Mouse (Mus musculus) embryonic facial prominence, embryonic 15.5 days (tissue): ENCODE data around the gene Ints7. TPM values are rescaled to one million over a fixed set of nuclear protein-coding genes. Genes with fewer than 3 reads are reported as not detected.

Experiments
- ATAC-seq: fragments of 200-750 bp; cut with Nextera tagmentation; 2 replicates; pipeline ENCODE4 v1.8.0; 2017; ENCODE audit warnings: low read depth, moderate TSS enrichment; ENCODE audit not compliant: insufficient number of reproducible peaks, low FRiP score, low TSS enrichment
- H3K27ac ChIP-seq: fragments of 300-500 bp; sonication (generic); replicated peaks from 2 replicates; pipeline ENCODE4 v1.5.1; 2015; ENCODE audit warnings: mild to moderate bottlenecking, inconsistent platforms
- H3K27me3 ChIP-seq: fragments of 300-500 bp; sonication (generic); 2 replicates; pipeline ENCODE4 v1.6.1; 2015; ENCODE audit warnings: inconsistent platforms
- H3K36me3 ChIP-seq: fragments of 300-500 bp; sonication (generic); 2 replicates; pipeline ENCODE4 v1.6.1; 2015; ENCODE audit warnings: mild to moderate bottlenecking, inconsistent platforms
- H3K4me1 ChIP-seq: fragments of 300-500 bp; sonication (generic); 2 replicates; pipeline ENCODE4 v1.6.1; 2015; ENCODE audit warnings: inconsistent platforms
- H3K4me2 ChIP-seq: fragments of 300-500 bp; sonication (generic); replicated peaks from 2 replicates; pipeline ENCODE4 v1.6.1; 2015; ENCODE audit warnings: mild to moderate bottlenecking, inconsistent platforms
- H3K4me3 ChIP-seq: fragments of 300-500 bp; sonication (generic); replicated peaks from 2 replicates; pipeline ENCODE4 v1.5.1; 2015; ENCODE audit warnings: mild to moderate bottlenecking, inconsistent platforms
- H3K9ac ChIP-seq: fragments of 300-500 bp; sonication (generic); 2 replicates; pipeline ENCODE4 v1.6.1; 2015; ENCODE audit warnings: inconsistent platforms
- H3K9me3 ChIP-seq: fragments of 300-500 bp; sonication (generic); replicated peaks from 2 replicates; pipeline ENCODE4 v1.6.1; 2016; ENCODE audit warnings: inconsistent platforms
- WGBS: fragments of 180-500 bp; shearing (Covaris S2); methylation state at CpG from one replicate; pipeline ENCODE4 v1.1.7; 2015; 5-methylcytosine and 5-hydroxymethylcytosine counted together
- polyA plus RNA-seq: library from polyadenylated mRNA; unstranded; fragments of >200 nt; fragmentation: Nextera tagmentation; extraction: Ambion mirVana; gene quantifications from 2 replicates; pipeline ENCODE4 v1.2.1, GENCODE M21; 2015

Gene Ints7
- polyA plus RNA-seq, 1 experiment from 2014 or later: 47.7 TPM

GRCm38 (mm10) chr1:191612877-191613276 is 37.4 kb downstream of the Ints7 start:
- H3K4me1 ChIP-seq: no peaks in the 10 kb centered on the region
- no peak overlapping the region for H3K4me2 ChIP-seq
- no peak overlapping the region for H3K27ac ChIP-seq
- no peaks in the 10 kb centered on the region for H3K27me3 ChIP-seq
- H3K4me3 ChIP-seq: no peak overlapping the region
- no peak for ATAC-seq
- peaks cover 92% of the 10 kb centered on the region for H3K36me3 ChIP-seq
- no peaks in the 10 kb centered on the region for H3K9me3 ChIP-seq
- H3K9ac ChIP-seq: no peak overlapping the region
- 94% methylated on average over 16 of the region's 16 CpGs for WGBS

- no peaks in the 10 kb centered on the region for H3K27me3 ChIP-seq
- no peak for ATAC-seq
- H3K27ac ChIP-seq: no peak overlapping the region
- H3K9ac ChIP-seq: no peak overlapping the region
- WGBS: 92% methylated on average over 8 of the region's 8 CpGs
- H3K4me2 ChIP-seq: no peak overlapping the region
- no peak overlapping the region for H3K4me3 ChIP-seq
- H3K36me3 ChIP-seq: peaks cover 94% of the 10 kb centered on the region
- H3K9me3 ChIP-seq: no peaks in the 10 kb centered on the region
- H3K4me1 ChIP-seq: no peaks in the 10 kb centered on the region
Observed at GRCm38 (mm10) chr1:191616245-191616644, 40.8 kb downstream of the Ints7 start.

GRCm38 (mm10) chr1:191617589-191617988 is 42.2 kb downstream of the Ints7 start:
- no peak for ATAC-seq
- 88% methylated on average over 3 of the region's 3 CpGs for WGBS
- Histone ChIP-seq H3K9ac (no peak overlapping the region), H3K27ac (no peak overlapping the region), H3K36me3 (peaks cover 97% of the 10 kb centered on the region), H3K4me3 (no peak overlapping the region), H3K27me3 (no peaks in the 10 kb centered on the region), H3K9me3 (no peaks in the 10 kb centered on the region), H3K4me2 (no peak overlapping the region), H3K4me1 (no peaks in the 10 kb centered on the region)

GRCm38 (mm10) chr1:191618067-191618766 is 42.8 kb downstream of the Ints7 start:
- Histone ChIP-seq H3K9me3 (no peaks in the 10 kb centered on the region), H3K9ac (no peak overlapping the region), H3K4me2 (no peak overlapping the region), H3K27ac (no peak overlapping the region), H3K36me3 (peaks cover 94% of the 10 kb centered on the region), H3K4me3 (no peak overlapping the region), H3K27me3 (no peaks in the 10 kb centered on the region), H3K4me1 (no peaks in the 10 kb centered on the region)
- ATAC-seq: no peak
- whole genome bisulfite sequencing: 92% methylated on average over 12 of the region's 12 CpGs

GRCm38 (mm10) chr1:191621096-191621495 is 45.7 kb downstream of the Ints7 start:
- Histone ChIP-seq H3K4me2 (no peak overlapping the region), H3K9ac (no peak overlapping the region), H3K9me3 (no peaks in the 10 kb centered on the region), H3K4me3 (no peak overlapping the region), H3K36me3 (peaks cover 68% of the 10 kb centered on the region), H3K27me3 (no peaks in the 10 kb centered on the region), H3K4me1 (no peaks in the 10 kb centered on the region), H3K27ac (no peak overlapping the region)
- no peak for ATAC-seq
- WGBS: 94% methylated on average over 8 of the region's 8 CpGs

GRCm38 (mm10) chr1:191622801-191623200 is 47.4 kb downstream of the Ints7 start:
- Histone ChIP-seq H3K27ac (no peak overlapping the region), H3K9ac (no peak overlapping the region), H3K27me3 (no peaks in the 10 kb centered on the region), H3K4me1 (no peaks in the 10 kb centered on the region), H3K9me3 (no peaks in the 10 kb centered on the region), H3K36me3 (peaks cover 51% of the 10 kb centered on the region), H3K4me3 (no peak overlapping the region), H3K4me2 (no peak overlapping the region)
- 92% methylated on average over 8 of the region's 8 CpGs for WGBS
- ATAC-seq: no peak

GRCm38 (mm10) chr1:191624492-191624891 is 49.1 kb downstream of the Ints7 start:
- no peaks in the 10 kb centered on the region for H3K4me1 ChIP-seq
- no peak overlapping the region for H3K4me3 ChIP-seq
- WGBS: 70% methylated on average over 6 of the region's 6 CpGs

GRCm38 (mm10) chr1:191625026-191625425 is 49.6 kb downstream of the Ints7 start:
- Histone ChIP-seq H3K36me3 (peaks cover 29% of the 10 kb centered on the region), H3K27me3 (no peaks in the 10 kb centered on the region), H3K4me2 (no peak overlapping the region), H3K9me3 (no peaks in the 10 kb centered on the region), H3K27ac (no peak overlapping the region), H3K9ac (no peak overlapping the region), H3K4me1 (no peaks in the 10 kb centered on the region), H3K4me3 (no peak overlapping the region)
- ATAC-seq: no peak
- 60% methylated on average over 6 of the region's 6 CpGs for WGBS

More at GRCm38 (mm10) chr1:191624492-191624891, 49.1 kb downstream of the Ints7 start:
- H3K9me3 ChIP-seq: no peaks in the 10 kb centered on the region
- peaks cover 34% of the 10 kb centered on the region for H3K36me3 ChIP-seq
- ATAC-seq: no peak
- H3K9ac ChIP-seq: no peak overlapping the region
- H3K27me3 ChIP-seq: no peaks in the 10 kb centered on the region
- H3K27ac ChIP-seq: no peak overlapping the region
- no peak overlapping the region for H3K4me2 ChIP-seq

GRCm38 (mm10) chr1:191625620-191626019 is 50.2 kb downstream of the Ints7 start:
- Histone ChIP-seq H3K9ac (no peak overlapping the region), H3K4me3 (no peak overlapping the region), H3K4me1 (no peaks in the 10 kb centered on the region), H3K27me3 (no peaks in the 10 kb centered on the region), H3K4me2 (no peak overlapping the region), H3K27ac (no peak overlapping the region), H3K36me3 (peaks cover 23% of the 10 kb centered on the region), H3K9me3 (no peaks in the 10 kb centered on the region)
- no peak for ATAC-seq
- 32% methylated on average over 4 of the region's 4 CpGs for WGBS

- 73% methylated on average over 11 of the region's 11 CpGs for WGBS
- no peak for ATAC-seq
- Histone ChIP-seq H3K9ac (no peak overlapping the region), H3K4me3 (no peak overlapping the region), H3K9me3 (no peaks in the 10 kb centered on the region), H3K27ac (no peak overlapping the region), H3K4me2 (no peak overlapping the region), H3K27me3 (no peaks in the 10 kb centered on the region), H3K4me1 (no peaks in the 10 kb centered on the region), H3K36me3 (no peaks in the 10 kb centered on the region)
Observed at GRCm38 (mm10) chr1:191628457-191629169, 53.2 kb downstream of the Ints7 start.

- no peak for ATAC-seq
- H3K27ac ChIP-seq: no peak overlapping the region
- H3K9ac ChIP-seq: no peak overlapping the region
- no peaks in the 10 kb centered on the region for H3K4me1 ChIP-seq
- H3K27me3 ChIP-seq: no peaks in the 10 kb centered on the region
- 50% methylated on average over 3 of the region's 3 CpGs for WGBS
- H3K4me2 ChIP-seq: no peak overlapping the region
- no peaks in the 10 kb centered on the region for H3K36me3 ChIP-seq
- H3K4me3 ChIP-seq: no peak overlapping the region
- no peaks in the 10 kb centered on the region for H3K9me3 ChIP-seq
Observed at GRCm38 (mm10) chr1:191629170-191629636, 53.8 kb downstream of the Ints7 start.
